Comparison of ENCODE assay signal across 8 mouse cellular contexts in genomic region chr9:47529182-47529581, GRCm38 (mm10). TPM values are rescaled to one million over a fixed set of nuclear protein-coding genes. Genes with fewer than 3 reads are reported as not detected.
A peak's percentile ranks its signal among the peaks of the same experiment; 100 is the strongest.
DNase-seq lines count a peak whose midpoint lies in the region; ATAC-seq lines count a peak whose summit lies in the region.

No protein-coding gene starts in this region.

- H3K4me2 ChIP-seq in heart, embryonic 13.5 days, result peak overlapping the region; percentile 99
- peak overlapping the region; percentile 59 for H3K4me2 ChIP-seq in hindbrain, embryonic 11.5 days (replicated peaks; ENCODE audit: low read depth, low read length)

- WGBS in heart, embryonic 13.5 days, result 4% methylated on average over 11 of the region's 11 CpGs
- 4% methylated on average over 11 of the region's 11 CpGs for WGBS in hindbrain, embryonic 11.5 days
- 3% methylated on average over 11 of the region's 11 CpGs for WGBS in midbrain, embryonic 10.5 days

- H3K4me1 ChIP-seq in heart, embryonic 13.5 days, result peaks cover 30% of the 10 kb centered on the region
- peaks cover 2% of the 10 kb centered on the region; the same call in 1 of the 2 replicates for H3K4me1 ChIP-seq in hindbrain, embryonic 11.5 days (replicated peaks; ENCODE audit: control insufficient read depth, insufficient read depth, low read length)
- peaks cover 43% of the 10 kb centered on the region for H3K4me1 ChIP-seq in midbrain, embryonic 10.5 days

- H3K27me3 ChIP-seq in heart, embryonic 13.5 days (replicated peaks), result peaks cover 47% of the 10 kb centered on the region
- H3K27me3 ChIP-seq in hindbrain, embryonic 11.5 days (ENCODE audit: control insufficient read depth, insufficient read depth, low read length), result no peaks in the 10 kb centered on the region
- H3K27me3 ChIP-seq in midbrain, embryonic 10.5 days (ENCODE audit: low read depth, poor library complexity, severe bottlenecking), result peaks cover 23% of the 10 kb centered on the region

- H3K4me3 ChIP-seq in heart, embryonic 13.5 days, result peak overlapping the region; percentile 71
- peak overlapping the region; percentile 86 for H3K4me3 ChIP-seq in hindbrain, embryonic 11.5 days (ENCODE audit: low read depth, low read length)
- H3K4me3 ChIP-seq in midbrain, embryonic 10.5 days, result peak overlapping the region; percentile 88

- DNase-seq in heart, adult 9 months (ENCODE audit: low spot score in 2 of 2), result no peak
- DNase-seq in ZHBTc4 (ENCODE audit: low read depth, low spot score), result peak; percentile 11
- DNase-seq in hindbrain, embryonic 11.5 days (ENCODE audit: low spot score), result no peak
- peak; percentile 17 for DNase-seq in midbrain, embryonic 10.5 days (ENCODE audit: low spot score)
- no peak for DNase-seq in layer of hippocampus, postnatal 25 days (ENCODE audit: extremely low spot score in 1 of 2, low spot score in 1 of 2)
- no peak for DNase-seq in cerebellum, adult 11 months

- H3K27ac ChIP-seq in heart, embryonic 13.5 days (replicated peaks), result peak overlapping the region; percentile 78; the same call in 1 of the 2 replicates
- H3K27ac ChIP-seq in hindbrain, embryonic 11.5 days (ENCODE audit: low read depth, low read length), result 0 out of 2 replicates have a peak overlapping the region, but pooled peaks have one; percentile 80
- peak overlapping the region; percentile 96 for H3K27ac ChIP-seq in midbrain, embryonic 10.5 days (replicated peaks)

- no peak for ATAC-seq in heart, embryonic 13.5 days (ENCODE audit: extremely low read depth, insufficient number of reproducible peaks, low FRiP score, low TSS enrichment)
- no peak for ATAC-seq in hindbrain, embryonic 11.5 days (ENCODE audit: low FRiP score)
- no peak for ATAC-seq in megakaryocyte progenitor cell, adult 5-6 weeks (replicated peaks; ENCODE audit: poor library complexity)

- H3K9ac ChIP-seq in heart, embryonic 13.5 days, result peak overlapping the region; percentile 85
- peak overlapping the region; percentile 35; the same call in 1 of the 2 replicates for H3K9ac ChIP-seq in hindbrain, embryonic 11.5 days (ENCODE audit: low read depth, low read length)

- H3K9me3 ChIP-seq in heart, embryonic 13.5 days, result no peaks in the 10 kb centered on the region
- no peaks in the 10 kb centered on the region for H3K9me3 ChIP-seq in hindbrain, embryonic 11.5 days (ENCODE audit: control insufficient read depth, low read length)
- H3K9me3 ChIP-seq in midbrain, embryonic 10.5 days (replicated peaks), result no peaks in the 10 kb centered on the region

- no peaks in the 10 kb centered on the region for H3K36me3 ChIP-seq in heart, embryonic 13.5 days
- no peaks in the 10 kb centered on the region for H3K36me3 ChIP-seq in hindbrain, embryonic 11.5 days (ENCODE audit: control insufficient read depth, insufficient read depth, low read length)
- H3K36me3 ChIP-seq in midbrain, embryonic 10.5 days, result no peaks in the 10 kb centered on the region

RNA-seq across cellular contexts. Expression of gene Cadm1, which starts 0.8 kb away (rescaled TPM):
- polyA plus RNA-seq in heart, embryonic 13.5 days (2015; fragmentation: Nextera tagmentation; extraction: Ambion mirVana), result 15.8 and 16.0 TPM in 2 replicates
- polyA plus RNA-seq in hindbrain, embryonic 11.5 days (2014; fragmentation: Nextera tagmentation; extraction: Ambion mirVana), result 150 and 160 TPM in 2 replicates
- 81.6 and 89.9 TPM in 2 replicates for polyA plus RNA-seq in midbrain, embryonic 10.5 days (2016; fragmentation: Nextera tagmentation; extraction: Ambion mirVana)
- total RNA-seq in layer of hippocampus, postnatal 25 days (2021), result 100 to 1,000 TPM; 234 to 235 TPM
- total RNA-seq in megakaryocyte progenitor cell, adult 5-6 weeks (2015), result 0.15 TPM in 1 of 2 replicates, not detected in the other
- total RNA-seq in megakaryocyte progenitor cell, adult 5-6 weeks (2017), result 1.5 TPM in 1 of 2 replicates, not detected in the other

Comparison
In these comparisons a context has a peak if more than half of its experiments do, and no peak if none do; other contexts are left out.
1. DNase-seq: peak in ZHBTc4 (single experiment) and midbrain, embryonic 10.5 days (single experiment); none in heart, adult 9 months (0 of 2), hindbrain, embryonic 11.5 days (single experiment), layer of hippocampus, postnatal 25 days (0 of 2) and cerebellum, adult 11 months (single experiment).
2. Peak in every context shown above with its lines, with median percentiles within 50 percentile points of each other: H3K27ac ChIP-seq and H3K4me3 ChIP-seq.